Mouse (Mus musculus): ENCODE measurements around the gene Gins1. TPM values are rescaled to one million over a fixed set of nuclear protein-coding genes. Genes with fewer than 3 reads are reported as not detected.

Gene Gins1
- polyA plus RNA-seq, 1 experiment from 2014 or later: 82.1 TPM

DNA sequence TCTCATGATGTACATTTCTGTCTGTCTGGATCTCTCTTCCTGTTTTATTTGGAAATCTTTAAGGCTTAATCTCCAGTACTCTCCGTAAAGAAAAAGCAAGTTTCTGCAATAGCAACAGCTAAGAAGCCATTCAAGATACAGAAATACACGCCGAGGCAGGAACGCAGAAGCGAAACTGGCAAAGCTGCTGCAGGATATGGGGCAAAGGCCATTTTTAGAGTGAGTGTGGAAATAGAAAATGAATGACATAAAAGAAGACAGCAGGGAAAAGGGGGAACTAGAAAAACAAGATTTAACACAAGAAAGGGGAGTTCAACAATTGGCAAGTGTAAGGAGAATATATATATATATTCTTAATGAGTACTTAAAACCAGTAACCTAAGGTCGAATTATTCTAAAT, 16.5 kb downstream of the Gins1 start:
- no peak for DNase-seq (ENCODE audit: low spot score, missing footprints)
- Histone ChIP-seq H3K9ac (ENCODE audit: low read length) (no peak overlapping the region), H3K27me3 (ENCODE audit: control insufficient read depth, insufficient read depth, low read length) (no peaks in the 10 kb centered on the region), H3K9me3 (ENCODE audit: control insufficient read depth, low read length) (no peaks in the 10 kb centered on the region), H3K4me2 (no peak overlapping the region), H3K4me3 (ENCODE audit: low read depth, low read length) (no peak overlapping the region), H3K27ac (ENCODE audit: low read depth, low read length) (no peak overlapping the region), H3K36me3 (ENCODE audit: control insufficient read depth, insufficient read depth, low read length) (peaks cover 4% of the 10 kb centered on the region), H3K4me1 (ENCODE audit: control insufficient read depth, insufficient read depth, low read length) (no peaks in the 10 kb centered on the region)
- ATAC-seq (ENCODE audit: low FRiP score): no peak
- 92% methylated on average over 6 of the region's 6 CpGs for WGBS

DNA sequence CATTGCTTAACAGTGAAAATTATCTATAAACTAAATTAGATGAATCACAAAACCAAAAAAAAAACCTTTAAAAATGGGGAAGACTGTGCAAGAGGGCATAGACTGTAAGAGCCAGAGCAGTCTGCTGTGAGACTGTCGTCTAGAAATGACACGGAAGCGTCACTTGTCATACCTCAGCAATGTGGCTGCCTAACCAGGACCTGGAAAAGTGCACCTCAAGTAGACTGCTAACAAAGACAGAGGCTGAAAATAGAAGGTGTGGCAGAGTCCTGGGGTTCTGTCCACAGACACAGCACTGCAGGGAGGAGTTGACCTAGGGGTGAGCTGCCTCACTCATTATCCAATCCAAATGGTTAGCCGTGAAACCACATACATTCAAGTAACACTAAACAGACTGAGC, 17.0 kb downstream of the Gins1 start:
- no peak for ATAC-seq (ENCODE audit: low FRiP score)
- 96% methylated on average over 4 of the region's 4 CpGs for WGBS
- H3K36me3 ChIP-seq (ENCODE audit: control insufficient read depth, insufficient read depth, low read length): peaks cover 4% of the 10 kb centered on the region

GRCm38 (mm10) chr2:150923026-150923425, 17.8 kb downstream of the Gins1 start:
- DNase-seq (ENCODE audit: low spot score, missing footprints): no peak
- H3K4me3 ChIP-seq (ENCODE audit: low read depth, low read length): no peak overlapping the region
- H3K9ac ChIP-seq (ENCODE audit: low read length): no peak overlapping the region
- no peaks in the 10 kb centered on the region for H3K9me3 ChIP-seq (ENCODE audit: control insufficient read depth, low read length)
- peaks cover 2% of the 10 kb centered on the region; the same call in 1 of the 2 replicates for H3K36me3 ChIP-seq (ENCODE audit: control insufficient read depth, insufficient read depth, low read length)
- no peak for ATAC-seq (ENCODE audit: low FRiP score)
- no peaks in the 10 kb centered on the region for H3K4me1 ChIP-seq (ENCODE audit: control insufficient read depth, insufficient read depth, low read length)
- H3K27me3 ChIP-seq (ENCODE audit: control insufficient read depth, insufficient read depth, low read length): no peaks in the 10 kb centered on the region
- WGBS: 93% methylated on average over 3 of the region's 3 CpGs
- H3K27ac ChIP-seq (ENCODE audit: low read depth, low read length): no peak overlapping the region
- H3K4me2 ChIP-seq: no peak overlapping the region

More for the DNA sequence above, 17.0 kb downstream of the Gins1 start:
- no peak overlapping the region for H3K27ac ChIP-seq (ENCODE audit: low read depth, low read length)
- no peak for DNase-seq (ENCODE audit: low spot score, missing footprints)
- H3K9me3 ChIP-seq (ENCODE audit: control insufficient read depth, low read length): no peaks in the 10 kb centered on the region
- no peaks in the 10 kb centered on the region for H3K27me3 ChIP-seq (ENCODE audit: control insufficient read depth, insufficient read depth, low read length)
- no peak overlapping the region for H3K4me2 ChIP-seq
- H3K4me1 ChIP-seq (ENCODE audit: control insufficient read depth, insufficient read depth, low read length): no peaks in the 10 kb centered on the region
- H3K4me3 ChIP-seq (ENCODE audit: low read depth, low read length): no peak overlapping the region
- no peak overlapping the region for H3K9ac ChIP-seq (ENCODE audit: low read length)

DNA sequence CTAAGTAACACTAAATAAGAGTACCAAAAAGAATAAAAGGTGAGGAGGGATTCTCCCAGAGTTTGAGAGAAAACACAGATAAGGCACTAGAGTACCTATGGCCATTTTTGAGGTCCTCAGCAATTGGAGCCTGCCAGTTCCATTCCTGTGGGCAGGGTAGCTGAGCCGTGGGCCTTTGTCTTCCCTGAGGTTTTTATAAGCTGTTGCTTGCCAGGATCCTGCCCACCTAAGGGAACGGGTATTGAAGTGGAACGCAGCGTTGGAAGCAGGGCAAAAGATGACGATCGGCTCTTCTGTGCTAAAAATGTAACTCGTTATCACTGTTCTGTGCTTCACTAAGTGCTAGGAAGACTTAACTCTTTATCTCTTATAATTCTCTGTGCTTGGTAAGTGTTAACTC, 18.3 kb downstream of the Gins1 start:
- 87% methylated on average over 7 of the region's 7 CpGs for WGBS
- H3K4me2 ChIP-seq: no peak overlapping the region
- no peaks in the 10 kb centered on the region for H3K27me3 ChIP-seq (ENCODE audit: control insufficient read depth, insufficient read depth, low read length)
- H3K9ac ChIP-seq (ENCODE audit: low read length): no peak overlapping the region
- no peak overlapping the region for H3K27ac ChIP-seq (ENCODE audit: low read depth, low read length)
- DNase-seq (ENCODE audit: low spot score, missing footprints): no peak
- no peaks in the 10 kb centered on the region for H3K4me1 ChIP-seq (ENCODE audit: control insufficient read depth, insufficient read depth, low read length)
- ATAC-seq (ENCODE audit: low FRiP score): no peak
- H3K4me3 ChIP-seq (ENCODE audit: low read depth, low read length): no peak overlapping the region
- peaks cover 2% of the 10 kb centered on the region; the same call in 1 of the 2 replicates for H3K36me3 ChIP-seq (ENCODE audit: control insufficient read depth, insufficient read depth, low read length)
- no peaks in the 10 kb centered on the region for H3K9me3 ChIP-seq (ENCODE audit: control insufficient read depth, low read length)

GRCm38 (mm10) chr2:150927038-150927720, 22.0 kb downstream of the Gins1 start:
- Histone ChIP-seq H3K9me3 (ENCODE audit: control insufficient read depth, low read length) (no peaks in the 10 kb centered on the region), H3K36me3 (ENCODE audit: control insufficient read depth, insufficient read depth, low read length) (no peaks in the 10 kb centered on the region; the same call in 1 of the 2 replicates), H3K27me3 (ENCODE audit: control insufficient read depth, insufficient read depth, low read length) (no peaks in the 10 kb centered on the region), H3K4me3 (ENCODE audit: low read depth, low read length) (no peak overlapping the region), H3K27ac (ENCODE audit: low read depth, low read length) (no peak overlapping the region), H3K4me1 (ENCODE audit: control insufficient read depth, insufficient read depth, low read length) (no peaks in the 10 kb centered on the region), H3K9ac (ENCODE audit: low read length) (no peak overlapping the region), H3K4me2 (no peak overlapping the region)
- DNase-seq (ENCODE audit: low spot score, missing footprints): no peak
- WGBS: 95% methylated on average over 11 of the region's 11 CpGs
- no peak for ATAC-seq (ENCODE audit: low FRiP score)

DNA sequence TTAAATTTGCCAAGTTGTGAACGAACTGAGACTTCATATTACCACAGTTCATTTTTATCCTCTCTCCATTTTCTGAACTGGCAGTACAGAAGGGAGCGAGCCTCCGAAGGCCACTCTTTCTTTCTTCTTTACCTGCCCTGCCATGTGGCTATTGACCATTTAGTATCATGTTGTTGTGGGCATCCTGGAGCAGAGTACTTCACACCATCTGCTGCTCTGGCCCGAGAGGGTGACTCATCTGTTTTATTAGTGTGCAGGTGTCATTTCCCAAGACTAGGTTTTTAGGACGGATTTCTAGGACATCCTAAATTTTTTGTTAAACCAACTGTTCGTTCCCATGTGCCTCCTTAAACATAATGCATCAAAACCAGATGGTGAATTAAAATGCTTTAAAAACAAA, 24.0 kb downstream of the Gins1 start:
- Histone ChIP-seq H3K9ac (ENCODE audit: low read length) (no peak overlapping the region), H3K4me3 (ENCODE audit: low read depth, low read length) (no peak overlapping the region), H3K27me3 (ENCODE audit: control insufficient read depth, insufficient read depth, low read length) (no peaks in the 10 kb centered on the region), H3K9me3 (ENCODE audit: control insufficient read depth, low read length) (no peaks in the 10 kb centered on the region), H3K27ac (ENCODE audit: low read depth, low read length) (no peak overlapping the region), H3K4me2 (no peak overlapping the region), H3K4me1 (ENCODE audit: control insufficient read depth, insufficient read depth, low read length) (no peaks in the 10 kb centered on the region), H3K36me3 (ENCODE audit: control insufficient read depth, insufficient read depth, low read length) (peaks cover under 1% of the 10 kb centered on the region; the same call in 1 of the 2 replicates)
- no peak for DNase-seq (ENCODE audit: low spot score, missing footprints)
- ATAC-seq (ENCODE audit: low FRiP score): no peak
- 88% methylated on average over 6 of the region's 6 CpGs for WGBS

GRCm38 (mm10) chr2:150930806-150931205, 25.6 kb downstream of the Gins1 start:
- 76% methylated on average over 3 of the region's 3 CpGs for WGBS
- no peaks in the 10 kb centered on the region for H3K27me3 ChIP-seq (ENCODE audit: control insufficient read depth, insufficient read depth, low read length)
- H3K27ac ChIP-seq (ENCODE audit: low read depth, low read length): no peak overlapping the region
- no peak overlapping the region for H3K9ac ChIP-seq (ENCODE audit: low read length)
- DNase-seq (ENCODE audit: low spot score, missing footprints): no peak
- H3K4me1 ChIP-seq (ENCODE audit: control insufficient read depth, insufficient read depth, low read length): no peaks in the 10 kb centered on the region
- H3K9me3 ChIP-seq (ENCODE audit: control insufficient read depth, low read length): no peaks in the 10 kb centered on the region
- no peak for ATAC-seq (ENCODE audit: low FRiP score)
- H3K4me2 ChIP-seq: no peak overlapping the region
- peaks cover 5% of the 10 kb centered on the region; the same call in 1 of the 2 replicates for H3K36me3 ChIP-seq (ENCODE audit: control insufficient read depth, insufficient read depth, low read length)
- H3K4me3 ChIP-seq (ENCODE audit: low read depth, low read length): no peak overlapping the region

DNA sequence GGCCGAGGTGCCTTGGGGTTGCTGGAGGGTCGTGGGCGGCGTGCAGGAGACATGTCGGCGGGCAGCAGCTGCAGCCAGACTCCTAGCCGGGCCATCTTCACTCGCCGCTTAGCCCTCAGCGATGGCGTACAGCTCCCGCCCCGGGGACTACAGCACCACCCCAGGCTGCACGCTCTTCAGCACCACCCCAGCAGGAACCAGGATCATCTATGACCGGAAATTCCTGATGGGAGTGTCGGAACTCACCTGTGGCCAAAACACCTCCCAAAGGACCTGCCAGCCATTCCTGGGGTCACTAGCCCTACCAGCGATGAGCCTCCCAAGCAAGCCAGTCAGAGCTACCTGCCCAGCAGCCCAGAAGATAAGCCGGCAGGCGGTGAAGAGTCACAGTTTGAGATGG, 28.3 kb downstream of the Gins1 start:
- H3K27me3 ChIP-seq (ENCODE audit: control insufficient read depth, insufficient read depth, low read length): no peaks in the 10 kb centered on the region
- DNase-seq (ENCODE audit: low spot score, missing footprints) (peak; percentile 19), ATAC-seq (ENCODE audit: low FRiP score) (no peak)
- no peaks in the 10 kb centered on the region for H3K9me3 ChIP-seq (ENCODE audit: control insufficient read depth, low read length)
- H3K9ac ChIP-seq (ENCODE audit: low read length): no peak overlapping the region
- peaks cover 8% of the 10 kb centered on the region; the same call in 1 of the 2 replicates for H3K36me3 ChIP-seq (ENCODE audit: control insufficient read depth, insufficient read depth, low read length)
- 81% methylated on average over 19 of the region's 19 CpGs for WGBS
- H3K4me1 ChIP-seq (ENCODE audit: control insufficient read depth, insufficient read depth, low read length): no peaks in the 10 kb centered on the region
- no peak overlapping the region for H3K27ac ChIP-seq (ENCODE audit: low read depth, low read length)
- H3K4me3 ChIP-seq (ENCODE audit: low read depth, low read length): no peak overlapping the region
- H3K4me2 ChIP-seq: no peak overlapping the region

DNA sequence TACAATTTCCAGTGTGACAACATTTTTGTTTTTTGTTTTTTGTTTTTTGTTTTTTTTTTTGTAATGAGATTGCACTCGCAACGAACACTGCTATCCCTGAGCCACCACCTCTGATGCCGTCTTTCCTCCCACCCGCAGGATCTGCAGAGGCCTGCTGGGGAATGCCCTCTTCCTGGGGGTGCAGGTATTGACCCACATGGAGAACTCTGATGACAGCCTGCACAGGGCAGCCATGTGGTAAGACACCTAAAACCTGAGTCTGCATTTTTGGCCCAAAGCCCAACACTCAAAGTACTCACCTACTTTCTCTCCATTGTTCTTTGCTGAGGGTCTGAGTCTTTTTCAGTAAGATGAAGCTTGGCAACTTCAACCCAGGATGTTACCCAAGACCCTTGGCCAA, 29.5 kb downstream of the Gins1 start:
- no peaks in the 10 kb centered on the region for H3K4me1 ChIP-seq (ENCODE audit: control insufficient read depth, insufficient read depth, low read length)
- ATAC-seq (ENCODE audit: low FRiP score) (no peak), DNase-seq (ENCODE audit: low spot score, missing footprints) (peak; percentile 70)
- no peak overlapping the region for H3K9ac ChIP-seq (ENCODE audit: low read length)
- H3K27ac ChIP-seq (ENCODE audit: low read depth, low read length): no peak overlapping the region
- no peak overlapping the region for H3K4me2 ChIP-seq
- WGBS: 96% methylated on average over 4 of the region's 4 CpGs
- no peaks in the 10 kb centered on the region for H3K27me3 ChIP-seq (ENCODE audit: control insufficient read depth, insufficient read depth, low read length)
- no peaks in the 10 kb centered on the region for H3K9me3 ChIP-seq (ENCODE audit: control insufficient read depth, low read length)
- H3K36me3 ChIP-seq (ENCODE audit: control insufficient read depth, insufficient read depth, low read length): peaks cover 8% of the 10 kb centered on the region; the same call in 1 of the 2 replicates
- H3K4me3 ChIP-seq (ENCODE audit: low read depth, low read length): no peak overlapping the region

Measured in midbrain, embryonic 11.5 days (tissue).